Mouse (Mus musculus) ES-E14 (cell line): Measurements from ENCODE around the gene Mettl15.

Experiments used
- CHD2 ChIP-seq: IDR thresholded peaks from 2 replicates; pipeline ENCODE4 v1.6.1; 2014; ENCODE audit warnings: mild to moderate bottlenecking, low read depth, low read length, inconsistent platforms
- HCFC1 ChIP-seq: IDR thresholded peaks from 2 replicates; pipeline ENCODE4 v1.6.1; 2012; ENCODE audit warnings: low read length, inconsistent platforms, borderline replicate concordance; ENCODE audit not compliant: insufficient read depth
- MAFK ChIP-seq: IDR thresholded peaks from 2 replicates; pipeline ENCODE4 v1.6.1; 2014; ENCODE audit warnings: mild to moderate bottlenecking, low read depth, low read length, inconsistent platforms; ENCODE audit not compliant: insufficient read depth
- ZC3H11A ChIP-seq: IDR thresholded peaks from 2 replicates; pipeline ENCODE4 v1.6.1; 2012; ENCODE audit warnings: low read depth, mild to moderate bottlenecking, inconsistent platforms, low read length, borderline replicate concordance
- ZNF384 ChIP-seq: IDR thresholded peaks from 2 replicates; pipeline ENCODE4 v1.6.1; 2012; ENCODE audit warnings: low read depth, low read length, inconsistent platforms

DNA sequence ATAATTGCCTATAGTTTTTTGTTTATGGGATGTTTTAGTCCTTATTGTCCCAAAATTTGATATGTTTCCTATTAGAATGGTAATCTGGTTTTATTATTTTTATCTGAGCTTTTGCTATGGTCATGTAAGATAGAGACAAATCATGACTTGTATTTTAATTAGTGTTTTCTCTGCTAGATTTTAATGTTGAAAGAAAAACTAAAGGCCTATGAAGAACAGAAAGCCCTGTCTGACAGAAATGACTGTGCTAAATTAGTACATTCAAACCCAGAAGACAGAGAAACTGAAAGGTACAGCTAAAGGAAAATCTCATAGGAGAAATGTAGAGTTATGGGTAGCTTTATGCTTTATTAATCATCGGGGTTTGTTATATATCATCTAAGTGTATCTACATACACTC is 17.6 kb upstream of the Mettl15 start:
- TF ChIP-seq HCFC1 (no peak), MAFK (no peak), ZNF384 (no peak), ZC3H11A (no peak), CHD2 (no peak)
